ENCODE assay signal across 10 mouse cellular contexts in genomic region chr13:38407611-38408315, GRCm38 (mm10).
DNase-seq lines count a peak whose midpoint lies in the region; ATAC-seq and TF ChIP-seq lines count a peak whose summit lies in the region.
"Had no signal": no experiment of that assay in that cellular context is flagged by ENCODE, and none has a peak within 500 bp of the region (broad histone marks: within the 10 kb centered on the region; RNA-seq: fewer than 3 reads in every experiment).

No protein-coding gene starts in this region.

- 38% methylated on average over 6 of the region's 6 CpGs for WGBS in lung, embryonic 14.5 days
- WGBS in heart, embryonic 11.5 days (ENCODE audit: insufficient replicate concordance): 45% methylated on average over 6 of the region's 6 CpGs
- 38% methylated on average over 6 of the region's 6 CpGs for whole genome bisulfite sequencing in stomach, embryonic 15.5 days

- H3K9me3 ChIP-seq in lung, embryonic 14.5 days (ENCODE audit: low read depth, low read length): no peaks in the 10 kb centered on the region
- H3K9me3 ChIP-seq in heart, embryonic 11.5 days (replicated peaks; ENCODE audit: control insufficient read depth, low read length): no peaks in the 10 kb centered on the region
- no peaks in the 10 kb centered on the region for H3K9me3 ChIP-seq in stomach, embryonic 15.5 days

- no peak overlapping the region for H3K4me3 ChIP-seq in lung, embryonic 14.5 days (ENCODE audit: low read depth, low read length)
- H3K4me3 ChIP-seq in heart, embryonic 11.5 days (ENCODE audit: low read depth, low read length): no peak overlapping the region
- no peak overlapping the region for H3K4me3 ChIP-seq in stomach, embryonic 15.5 days (replicated peaks)
- H3K4me3 ChIP-seq: megakaryocyte, embryonic 14.5 days had no signal

- H3K4me2 ChIP-seq in lung, embryonic 14.5 days: no peak overlapping the region
- H3K4me2 ChIP-seq in heart, embryonic 11.5 days: peak overlapping the region; percentile 19; the same call in 1 of the 2 replicates
- H3K4me2 ChIP-seq in stomach, embryonic 15.5 days: no peak overlapping the region

- no peak for DNase-seq in frontal cortex, postnatal 14 days (ENCODE audit: low spot score in 2 of 2)
- DNase-seq in lung, embryonic 14.5 days: peak; percentile 71
- no peak for DNase-seq in lung, postnatal 14 days
- no peak for DNase-seq in layer of hippocampus, adult 9-10 months (ENCODE audit: low spot score)
- no peak for DNase-seq in right cerebral cortex, postnatal 25 days
- DNase-seq: cerebellum, postnatal 25 days had no signal

- no peak for TF ChIP-seq CTCF in lung, embryonic 14.5 days (IDR thresholded peaks at IDR 0.05; ENCODE audit: low read depth)

- peaks cover 7% of the 10 kb centered on the region; the same call in 1 of the 2 replicates for H3K4me1 ChIP-seq in lung, embryonic 14.5 days (ENCODE audit: insufficient read depth)
- peaks cover 17% of the 10 kb centered on the region for H3K4me1 ChIP-seq in heart, embryonic 11.5 days (ENCODE audit: control insufficient read depth, insufficient read depth, low read length)
- peaks cover 8% of the 10 kb centered on the region; the same call in 1 of the 2 replicates for H3K4me1 ChIP-seq in stomach, embryonic 15.5 days
- H3K4me1 ChIP-seq: megakaryocyte, embryonic 14.5 days had no signal

- H3K9ac ChIP-seq in lung, embryonic 14.5 days: no peak overlapping the region
- no peak overlapping the region for H3K9ac ChIP-seq in heart, embryonic 11.5 days (ENCODE audit: low read depth, low read length)
- no peak overlapping the region for H3K9ac ChIP-seq in stomach, embryonic 15.5 days

- peak; percentile 33; the same call in 1 of the 2 replicates for ATAC-seq in frontal cortex, adult (ENCODE audit: low TSS enrichment)
- ATAC-seq in lung, embryonic 14.5 days (ENCODE audit: insufficient read depth): peak; percentile 47
- no peak; the same call in 1 of the 2 replicates for ATAC-seq in heart, embryonic 11.5 days (replicated peaks; ENCODE audit: insufficient number of reproducible peaks, low FRiP score, low TSS enrichment)
- no peak for ATAC-seq in stomach, embryonic 15.5 days (ENCODE audit: insufficient read depth, low FRiP score, low read depth)

- no peak overlapping the region for H3K27ac ChIP-seq in lung, embryonic 14.5 days (ENCODE audit: low read depth)
- H3K27ac ChIP-seq in heart, embryonic 11.5 days (ENCODE audit: low read depth, low read length): no peak overlapping the region
- peak overlapping the region; percentile 33; the same call in 1 of the 2 replicates for H3K27ac ChIP-seq in stomach, embryonic 15.5 days

- H3K27me3 ChIP-seq in lung, embryonic 14.5 days (ENCODE audit: insufficient read depth, low read length): no peaks in the 10 kb centered on the region
- H3K27me3 ChIP-seq in heart, embryonic 11.5 days (ENCODE audit: control insufficient read depth, insufficient read depth, low read length): no peaks in the 10 kb centered on the region
- H3K27me3 ChIP-seq in stomach, embryonic 15.5 days (replicated peaks): no peaks in the 10 kb centered on the region
- H3K27me3 ChIP-seq: megakaryocyte, embryonic 14.5 days had no signal

- no peaks in the 10 kb centered on the region for H3K36me3 ChIP-seq in lung, embryonic 14.5 days (ENCODE audit: insufficient read depth)
- no peaks in the 10 kb centered on the region for H3K36me3 ChIP-seq in heart, embryonic 11.5 days (ENCODE audit: control insufficient read depth, insufficient read depth, low read length)
- H3K36me3 ChIP-seq in stomach, embryonic 15.5 days: no peaks in the 10 kb centered on the region

Comparison
In these comparisons a context has a peak if more than half of its experiments do, and no peak if none do; other contexts are left out.
1. ATAC-seq: peak in frontal cortex, adult (single experiment) and lung, embryonic 14.5 days (single experiment); none in heart, embryonic 11.5 days (single experiment) and stomach, embryonic 15.5 days (single experiment).